Mouse (Mus musculus) cerebellum, adult 8-10 months (tissue): ENCODE results near the gene Alcam.

Experiments
- DNase-seq: peaks from one replicate; pipeline ENCODE4 v3.0.0; 2022

Alcam gene

DNA sequence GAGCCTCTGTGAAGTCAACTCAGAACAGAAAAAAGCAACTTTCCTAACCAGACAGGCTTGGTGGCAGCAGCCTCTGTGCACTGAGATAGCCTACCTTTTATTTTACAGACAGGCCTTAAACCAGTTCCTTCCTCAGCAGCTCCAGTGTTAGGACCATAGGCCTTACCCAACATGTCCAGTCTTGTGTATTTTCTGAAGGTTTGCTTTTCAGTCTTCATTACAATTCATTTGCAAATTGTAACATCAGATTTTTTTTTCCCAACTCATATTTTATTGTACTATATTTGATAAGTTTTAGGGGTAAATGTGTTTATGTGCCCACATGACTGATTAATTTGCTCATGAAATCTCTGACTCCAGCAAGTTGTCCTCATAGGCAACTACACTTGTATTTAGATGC lies 14.3 kb downstream of the Alcam start:
- DNase-seq = no peak

DNA sequence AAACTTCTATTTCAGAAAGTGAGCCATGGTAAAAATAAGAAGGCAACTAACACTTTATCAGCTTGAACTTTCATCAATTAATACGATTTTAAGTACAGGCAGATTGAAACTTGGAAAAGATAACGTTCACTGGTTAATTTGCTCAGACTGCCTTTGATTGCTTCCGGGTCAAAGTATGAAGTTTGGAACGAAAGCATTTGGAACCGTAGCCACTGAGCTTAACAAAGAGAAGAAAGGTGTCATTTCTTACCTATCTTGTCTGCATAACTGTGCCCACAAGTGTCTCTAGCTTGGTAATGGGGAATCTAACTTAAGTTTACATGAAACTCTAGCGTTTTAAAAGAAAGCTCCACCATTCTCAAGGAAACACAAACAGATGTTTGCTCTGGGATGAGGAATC lies 14.9 kb downstream of the Alcam start:
- DNase-seq = no peak

DNA sequence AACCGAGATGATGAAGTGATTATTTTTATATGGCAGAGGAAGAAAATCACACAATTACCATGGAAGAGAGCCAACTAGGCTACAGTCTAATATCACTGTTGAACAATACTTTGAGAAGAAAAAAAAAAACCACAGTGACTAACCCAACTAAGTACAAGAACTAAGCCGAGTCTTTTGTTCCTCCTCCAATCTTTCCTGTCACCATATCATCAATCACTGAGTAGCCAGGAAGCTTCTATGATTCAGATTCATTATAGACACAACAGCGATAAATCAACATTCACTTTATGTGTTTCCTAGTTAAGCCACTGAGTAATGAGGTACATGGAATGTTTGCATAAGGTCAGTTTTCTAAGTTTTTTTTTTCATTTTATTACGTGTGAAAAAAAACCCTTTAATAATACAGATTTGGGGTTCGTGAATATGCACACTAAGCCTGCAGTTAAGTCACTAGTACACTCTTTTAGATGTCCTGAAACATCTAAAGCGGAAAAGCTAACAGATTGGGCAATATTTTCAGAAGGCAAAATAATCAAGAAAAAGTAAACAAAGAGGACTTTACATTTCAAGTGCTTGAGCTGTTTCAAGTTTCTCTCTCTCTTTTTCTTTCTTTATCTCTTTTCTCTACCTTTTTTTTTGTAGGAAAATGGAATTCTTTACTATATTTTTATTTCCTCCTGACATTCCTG lies 15.5 kb downstream of the Alcam start:
- no peak for DNase-seq

DNA sequence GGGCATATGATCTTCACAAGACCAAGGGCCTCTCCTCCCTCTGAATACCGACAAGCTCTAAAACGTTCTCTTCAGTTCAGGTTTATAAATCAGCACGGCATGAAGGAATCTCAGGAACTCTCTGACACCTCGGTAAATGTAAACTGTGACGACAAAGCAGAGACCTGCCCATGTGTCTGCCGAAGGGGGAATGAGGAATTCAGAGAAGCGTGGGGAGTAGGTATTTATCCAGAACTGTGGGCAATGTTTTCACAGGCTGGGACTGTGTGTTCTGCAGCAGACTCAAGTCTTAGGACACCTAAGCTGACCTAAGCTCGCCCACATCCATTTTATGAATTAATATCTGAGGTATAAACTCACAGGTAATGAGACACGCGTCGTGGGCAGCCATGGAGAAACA lies 20.7 kb downstream of the Alcam start:
- DNase-seq = no peak

DNA sequence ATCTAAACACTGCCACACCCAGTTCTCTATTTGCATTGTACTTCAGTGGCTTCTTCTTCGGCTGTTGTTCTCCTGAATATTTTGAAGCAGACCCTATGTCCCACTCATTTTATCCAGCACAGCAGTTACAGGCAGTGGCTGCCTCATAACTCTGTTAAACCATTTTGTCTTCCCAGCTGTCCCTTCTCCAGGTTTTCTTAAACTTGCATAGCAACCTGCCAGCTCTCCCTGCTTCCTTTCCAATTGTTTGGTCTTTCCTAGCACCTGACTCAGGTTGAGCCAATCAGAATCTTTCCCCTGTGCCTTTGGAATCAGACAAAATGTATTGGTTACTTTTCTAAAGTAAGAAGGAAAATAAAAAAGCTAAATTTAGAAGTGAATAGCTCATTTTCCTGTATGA lies 21.8 kb downstream of the Alcam start:
- DNase-seq = no peak

DNA sequence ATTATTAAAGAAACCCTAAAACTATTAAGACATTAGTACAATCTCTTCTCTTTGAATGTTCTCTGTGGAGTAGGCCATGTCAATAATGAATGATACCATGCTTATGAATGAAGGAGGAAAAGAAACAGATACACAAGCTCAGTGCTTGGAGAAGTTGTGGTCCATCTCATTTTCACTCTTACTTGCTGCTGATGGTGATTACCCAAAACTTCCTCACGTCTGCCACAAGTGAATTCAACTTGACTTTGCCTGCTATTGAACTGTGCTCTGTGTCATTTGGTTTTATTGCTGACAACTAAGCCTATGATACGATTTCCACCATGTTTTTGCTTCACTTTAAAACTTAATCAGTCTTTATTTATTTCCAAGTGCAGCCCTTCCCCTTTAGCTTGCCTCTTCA lies 22.3 kb downstream of the Alcam start:
- no peak for DNase-seq

DNA sequence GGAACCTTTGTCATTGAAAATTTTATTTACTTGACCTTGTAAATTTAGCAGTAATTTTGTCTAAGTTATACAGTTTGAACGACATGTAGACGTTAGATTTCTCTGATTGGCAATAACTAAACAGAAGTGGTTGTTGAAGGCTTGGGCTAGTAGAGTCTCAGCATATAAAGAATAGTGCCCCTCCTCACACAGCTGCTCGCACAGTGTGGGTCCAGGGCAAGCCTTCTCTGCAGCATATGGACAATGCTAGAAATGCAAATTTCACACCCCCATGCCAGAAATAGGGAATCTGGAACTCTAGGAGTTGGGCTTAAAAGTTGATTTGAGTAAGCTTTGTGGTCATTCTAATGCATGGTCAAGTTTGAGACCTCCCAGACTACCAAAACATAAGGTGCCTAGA lies 23.8 kb downstream of the Alcam start:
- DNase-seq = no peak

DNA sequence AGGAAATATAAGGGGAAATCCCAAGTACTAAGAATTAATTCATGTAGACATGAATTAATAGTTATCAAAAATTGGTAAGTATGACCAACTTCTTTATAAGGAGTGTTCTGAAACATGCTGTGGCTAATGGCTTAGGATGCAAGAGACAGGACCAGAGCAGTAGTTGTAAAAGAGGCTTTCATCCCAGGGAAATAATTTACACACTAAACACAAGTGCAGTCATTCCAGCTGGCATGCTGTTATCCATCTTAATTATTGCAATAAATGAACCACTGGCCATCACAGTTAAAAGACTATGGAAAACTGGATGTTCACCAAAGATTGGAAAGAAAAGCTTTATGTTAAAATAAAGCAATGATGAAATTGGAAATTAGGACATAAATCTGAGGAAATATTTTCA lies 24.2 kb downstream of the Alcam start:
- no peak for DNase-seq

DNA sequence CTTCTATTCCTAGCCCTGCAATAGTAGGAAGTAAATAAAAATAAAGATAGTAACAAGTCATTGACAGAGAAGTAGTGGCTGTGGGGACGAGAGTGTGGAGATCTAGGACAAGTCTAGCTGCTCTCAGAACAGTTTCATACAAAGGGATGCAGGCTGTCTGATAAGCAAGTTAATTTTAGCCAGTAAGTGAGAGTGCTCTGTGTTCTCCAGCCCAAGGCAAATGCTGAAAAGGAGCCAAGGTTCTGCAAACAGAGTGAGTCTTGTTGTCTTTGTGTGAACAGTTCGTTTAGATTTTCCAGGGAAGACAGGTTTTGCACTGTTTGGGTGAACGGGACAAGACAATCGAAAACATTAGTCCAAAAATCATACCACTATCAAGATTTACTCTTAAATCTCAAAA lies 25.4 kb downstream of the Alcam start:
- DNase-seq = peak; percentile 15

DNA sequence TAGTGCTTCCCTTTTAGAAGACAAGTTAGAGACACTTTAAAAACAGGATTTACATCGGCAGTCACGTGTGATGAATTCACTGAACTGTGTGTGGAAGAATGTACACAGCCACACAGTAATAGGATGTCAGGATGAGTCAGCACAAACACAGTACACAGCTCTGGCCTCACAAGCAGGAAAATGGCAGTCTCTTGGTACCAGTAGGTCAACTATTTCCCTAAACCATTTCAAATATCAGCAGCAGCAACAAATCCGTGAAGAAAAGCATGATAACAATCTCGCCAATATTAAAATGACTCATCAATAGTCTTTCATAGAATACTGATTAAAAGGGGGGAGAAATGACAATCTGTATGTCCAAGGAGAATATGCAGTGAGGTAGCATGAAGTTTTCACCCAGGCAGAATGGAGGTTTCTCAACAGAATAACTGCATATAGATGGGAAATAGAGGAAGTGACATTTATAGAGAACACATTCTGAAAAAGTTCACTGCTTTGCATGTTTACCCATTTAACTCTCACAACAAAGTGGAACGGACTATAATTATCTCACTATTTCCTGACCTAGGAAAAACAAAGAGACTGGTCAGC lies 35.2 kb downstream of the Alcam start:
- no peak for DNase-seq

DNA sequence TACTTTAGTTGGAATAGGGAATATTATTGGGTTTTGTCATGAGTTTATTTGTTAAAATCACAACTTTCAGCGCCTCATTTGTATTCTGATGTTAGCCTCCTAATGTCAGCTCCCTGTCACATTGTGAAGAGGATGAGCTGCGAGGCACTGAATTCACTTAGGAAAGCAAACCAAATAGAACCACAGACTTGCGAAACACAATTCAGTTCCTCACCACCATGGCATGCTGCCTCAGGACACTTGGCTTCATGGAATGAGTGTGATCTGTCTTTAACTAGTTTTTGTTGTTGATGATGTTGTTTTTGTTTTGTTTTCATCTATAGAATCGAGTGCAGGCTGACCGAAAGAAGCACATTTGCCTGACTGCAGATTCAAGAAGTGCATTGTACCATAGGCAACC lies 35.9 kb downstream of the Alcam start:
- DNase-seq = no peak

DNA sequence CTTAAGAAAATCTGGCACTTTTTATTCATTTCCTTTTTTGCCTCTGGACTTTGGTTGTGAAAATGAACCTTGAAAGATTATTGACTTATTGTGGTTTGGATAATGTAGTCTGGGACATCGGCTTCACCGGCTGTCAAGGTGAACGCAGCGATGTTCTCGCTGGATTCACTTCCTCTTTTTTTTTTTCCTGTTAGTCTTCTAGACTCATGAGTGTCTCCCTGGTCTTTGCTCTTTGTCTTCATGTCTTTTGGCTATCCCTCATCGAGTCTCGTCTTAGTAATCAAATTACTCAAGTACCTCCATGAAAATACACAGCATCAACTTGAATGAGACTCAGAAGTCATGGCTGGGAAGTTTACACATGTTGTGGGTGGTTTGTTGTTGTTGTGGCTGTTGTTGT lies 36.7 kb downstream of the Alcam start:
- DNase-seq = no peak

DNA sequence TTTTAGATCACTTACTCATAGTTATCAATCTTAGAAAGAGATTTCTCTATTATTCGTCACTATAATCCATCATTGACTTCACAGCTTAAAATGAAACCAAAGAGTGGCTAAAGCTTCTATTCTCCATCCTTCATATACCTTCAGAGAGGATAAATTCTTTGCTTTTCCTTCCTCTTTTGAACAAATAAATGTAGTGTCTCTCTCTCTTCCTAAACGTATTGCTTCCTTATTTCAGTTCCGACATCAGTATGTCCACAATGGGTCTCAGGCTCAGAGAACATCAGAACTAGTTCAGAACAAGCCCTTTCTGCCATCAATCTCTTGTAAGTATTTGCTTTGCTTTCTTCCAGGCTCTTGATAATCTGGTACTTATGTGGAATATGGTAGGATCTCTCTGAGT lies 40.2 kb downstream of the Alcam start:
- DNase-seq = no peak

DNA sequence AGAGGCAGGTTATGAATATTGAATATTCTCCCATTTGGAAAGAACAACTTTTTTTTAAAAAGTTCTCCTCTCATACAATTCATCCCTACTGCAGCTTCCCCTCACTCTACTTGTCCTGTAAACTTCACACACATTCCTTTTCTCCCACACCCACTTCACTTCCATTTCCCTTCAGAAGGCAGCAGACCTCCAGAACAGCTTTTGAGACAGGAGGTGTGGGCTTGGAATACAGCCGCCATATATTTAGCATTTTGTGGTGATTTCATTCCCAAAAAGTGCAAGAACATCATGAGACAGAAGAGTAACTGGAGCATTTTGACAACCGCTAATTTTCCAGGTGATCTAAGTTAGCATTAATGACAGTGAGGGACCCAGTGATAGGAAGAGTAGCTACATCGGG lies 47.8 kb downstream of the Alcam start:
- no peak for DNase-seq

DNA sequence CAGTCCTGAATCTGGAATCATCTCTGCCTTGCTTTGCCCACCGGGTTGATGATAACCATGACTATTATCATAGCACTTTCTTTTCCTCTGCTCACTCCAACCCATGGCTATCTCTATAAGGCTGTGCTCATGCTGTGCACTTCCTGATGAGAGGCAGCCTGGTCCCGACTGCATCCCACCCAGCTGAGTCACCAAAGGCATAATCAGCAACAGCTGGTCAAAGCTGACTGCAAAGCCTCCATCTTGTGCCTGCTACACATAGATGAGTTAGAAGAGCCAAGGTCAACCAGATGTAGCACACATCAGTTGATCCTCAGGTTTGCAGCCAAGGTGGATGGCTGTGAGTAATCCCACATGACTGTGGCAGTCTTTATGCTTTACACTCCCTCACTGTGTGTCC lies 48.6 kb downstream of the Alcam start:
- no peak for DNase-seq

DNA sequence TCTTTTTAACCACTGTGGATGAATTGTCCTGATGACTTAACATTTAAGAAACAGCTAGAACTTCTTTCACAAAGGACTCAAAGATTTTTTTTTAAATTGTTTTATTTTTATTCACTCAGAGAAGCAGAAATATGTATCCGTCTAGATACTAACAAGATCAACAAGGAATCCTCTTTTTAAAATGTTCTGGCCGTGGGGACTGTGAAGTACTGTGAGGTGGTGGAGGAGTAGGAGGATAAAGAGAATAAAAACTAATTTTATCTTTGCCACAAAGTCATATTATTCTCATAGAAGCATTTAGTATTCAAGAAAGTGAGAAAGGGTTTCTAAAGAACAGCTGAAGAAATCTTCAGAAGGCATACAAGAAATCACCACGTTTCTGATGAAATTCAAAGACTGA lies 54.8 kb downstream of the Alcam start:
- DNase-seq = no peak

DNA sequence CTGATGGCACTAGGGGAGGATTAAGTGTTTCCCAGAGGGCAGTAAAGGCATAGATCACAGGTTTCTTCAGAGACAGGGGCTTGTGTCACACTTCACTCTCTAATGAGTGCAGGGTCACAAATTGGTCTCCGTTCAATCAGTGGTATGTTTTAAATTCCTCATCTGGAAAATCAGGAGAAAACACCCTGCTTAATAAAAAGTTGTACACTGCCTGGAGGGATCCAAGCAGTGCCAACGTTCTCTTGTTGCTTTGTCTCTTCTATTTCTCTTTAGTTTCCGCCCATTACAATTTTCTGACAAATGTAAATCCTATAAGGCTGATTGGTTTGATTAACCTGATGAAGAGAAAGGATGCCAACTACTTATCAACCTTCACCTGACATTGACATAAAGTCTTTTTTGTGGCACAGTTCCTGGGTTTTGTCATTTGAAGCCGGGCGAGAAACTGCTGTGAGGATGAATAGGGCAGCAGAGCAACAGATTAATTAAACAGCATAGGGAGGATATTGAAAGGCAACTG lies 67.0 kb downstream of the Alcam start:
- no peak for DNase-seq

DNA sequence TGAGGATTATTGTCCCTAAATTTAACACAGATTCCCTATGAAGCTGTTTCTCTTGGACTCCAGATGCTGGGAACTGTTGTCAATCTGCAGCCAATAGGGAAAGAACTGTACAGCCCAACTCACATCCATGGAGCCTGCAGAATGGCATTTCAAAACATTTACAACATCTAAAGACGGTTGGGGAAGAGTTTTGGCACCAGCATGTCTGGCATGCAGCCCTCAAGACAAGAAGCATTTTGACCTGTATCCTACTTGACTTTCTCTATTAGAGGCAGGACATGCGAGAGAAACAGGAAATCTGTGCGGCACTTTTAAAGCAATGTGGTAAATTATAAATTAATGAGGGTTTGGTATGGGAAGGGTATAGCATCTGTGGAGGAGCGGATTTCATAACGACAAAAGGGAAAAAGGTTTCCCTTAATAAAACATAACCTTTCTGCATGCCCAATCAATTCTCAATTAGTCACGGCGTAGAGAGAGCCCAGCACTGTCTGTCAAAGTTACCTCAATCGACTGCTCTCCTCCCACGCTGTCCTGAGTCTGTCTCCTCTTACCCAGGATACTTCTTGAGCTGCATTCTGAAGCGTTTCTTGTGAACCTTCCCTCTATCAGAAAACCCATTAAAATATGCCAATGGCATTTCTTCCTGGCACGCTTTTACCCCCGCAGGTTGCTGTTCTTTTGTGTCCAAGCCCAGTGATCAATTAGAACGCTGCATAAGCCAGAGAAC lies 70.3 kb downstream of the Alcam start:
- DNase-seq = no peak

DNA sequence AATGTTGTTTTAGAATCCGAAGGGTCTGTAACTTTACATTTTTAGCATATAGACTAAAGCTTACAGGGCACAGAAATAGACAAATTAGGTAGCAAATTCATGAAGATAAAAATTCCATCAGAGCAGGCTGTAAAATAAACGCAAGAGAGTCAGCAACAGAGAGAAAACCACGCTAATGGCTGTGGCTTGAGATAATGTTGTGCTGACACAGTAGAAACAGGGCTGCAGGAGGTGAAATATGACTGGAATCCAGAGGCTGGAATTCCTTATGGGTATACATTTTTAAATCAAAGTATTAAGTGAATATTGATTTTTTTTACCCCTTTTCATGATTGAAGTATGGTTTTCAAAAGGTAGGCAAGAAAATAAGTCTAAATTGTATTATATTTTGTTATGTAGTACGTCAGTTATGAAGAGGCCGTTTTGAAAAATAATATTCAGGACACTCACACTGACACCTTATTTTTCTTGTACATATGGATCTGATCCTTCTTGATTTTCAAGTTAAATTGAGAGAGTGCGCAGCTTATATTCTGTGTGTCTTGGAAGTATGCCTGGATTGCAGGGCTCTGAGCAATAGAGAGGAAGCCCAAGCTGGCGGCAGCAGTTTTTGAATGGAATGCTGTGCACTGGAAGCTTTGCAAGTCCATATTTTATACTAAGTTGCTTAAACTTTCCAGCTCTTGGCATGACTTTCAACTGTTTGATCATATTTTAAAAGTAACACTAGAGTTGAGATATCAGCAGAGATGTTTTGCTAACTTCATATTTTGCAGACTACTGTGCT lies 74.9 kb downstream of the Alcam start:
- no peak for DNase-seq

DNA sequence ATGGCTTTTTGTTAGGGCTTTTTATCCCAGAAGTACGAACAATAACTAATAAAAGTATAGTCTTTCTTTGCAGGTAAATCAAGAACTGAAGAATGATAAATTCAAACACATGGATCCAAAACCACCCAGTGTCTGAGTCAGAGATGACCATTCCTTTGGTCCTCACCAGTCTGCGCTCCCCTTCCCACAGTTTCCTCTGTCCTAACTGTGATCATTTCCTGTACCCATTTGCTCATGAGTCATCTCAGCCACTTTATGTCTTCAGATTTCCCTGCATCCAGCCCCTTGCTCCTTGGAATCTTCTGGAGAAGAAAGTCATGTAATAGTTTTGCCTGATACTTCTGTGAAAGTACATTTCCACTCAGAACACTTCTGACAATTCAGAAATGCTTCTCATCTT lies 77.0 kb downstream of the Alcam start:
- DNase-seq = no peak

DNA sequence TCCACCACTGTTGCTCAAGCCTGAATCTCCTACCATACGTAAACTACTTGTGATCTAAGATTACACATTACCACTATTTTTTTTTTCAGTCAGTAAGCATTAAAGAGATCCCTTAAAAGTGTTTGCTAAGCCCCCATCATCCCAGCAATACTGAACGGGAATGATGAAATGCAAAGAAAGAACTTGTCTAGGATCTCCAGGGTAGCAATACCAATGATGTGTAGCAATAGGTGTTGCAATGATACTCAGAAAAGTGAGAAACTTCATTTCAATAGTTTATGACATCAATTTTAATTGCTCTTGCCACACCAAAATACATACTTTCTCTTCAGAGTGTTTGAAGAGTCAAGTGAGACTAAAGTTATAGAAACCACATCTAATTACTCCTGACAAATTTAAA lies 81.9 kb downstream of the Alcam start:
- no peak for DNase-seq

DNA sequence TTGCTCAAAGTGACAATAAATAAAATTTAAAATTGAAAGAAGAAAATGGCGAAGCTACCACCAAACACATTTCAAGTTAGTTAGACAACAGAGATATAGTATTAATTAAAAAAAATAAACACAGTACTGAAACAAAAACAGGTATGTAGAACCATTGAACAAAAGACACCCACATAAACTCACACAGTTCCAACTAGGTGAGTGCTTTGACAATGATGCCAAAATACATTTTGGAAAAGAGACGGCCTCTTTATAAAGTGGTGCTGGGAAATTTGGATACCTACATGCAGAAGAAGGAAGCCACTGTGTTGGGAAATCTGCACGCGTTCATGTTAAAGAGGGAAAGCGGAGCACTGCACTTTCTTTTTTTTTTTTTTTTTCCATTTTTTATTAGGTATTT lies 85.4 kb downstream of the Alcam start:
- DNase-seq = no peak

DNA sequence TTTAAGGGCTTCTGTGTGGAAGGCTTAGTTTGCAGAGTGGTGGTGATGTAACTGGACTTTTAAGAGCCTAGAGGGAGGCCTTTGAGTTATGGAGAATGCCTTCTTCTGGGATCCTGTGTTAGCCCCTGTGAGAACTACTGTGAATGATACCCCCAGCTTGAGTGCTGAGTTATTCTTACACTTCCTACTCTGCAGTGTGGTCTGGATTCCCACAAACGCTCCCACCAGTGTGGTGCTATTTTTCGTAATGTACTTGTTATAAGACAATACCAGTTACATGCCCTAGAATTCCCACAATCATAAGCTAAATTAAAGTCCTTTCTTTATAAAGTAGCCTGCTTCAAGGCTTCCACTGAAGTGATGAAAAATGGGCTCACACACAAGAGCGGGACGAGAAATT lies 87.0 kb downstream of the Alcam start:
- DNase-seq = no peak
